Mouse (Mus musculus): Measurements from ENCODE around the gene Robo1. TPM values are rescaled to one million over a fixed set of nuclear protein-coding genes. Genes with fewer than 3 reads are reported as not detected.

Gene Robo1
- polyA plus RNA-seq, 1 experiment from 2014 or later: 30.6 TPM

DNA sequence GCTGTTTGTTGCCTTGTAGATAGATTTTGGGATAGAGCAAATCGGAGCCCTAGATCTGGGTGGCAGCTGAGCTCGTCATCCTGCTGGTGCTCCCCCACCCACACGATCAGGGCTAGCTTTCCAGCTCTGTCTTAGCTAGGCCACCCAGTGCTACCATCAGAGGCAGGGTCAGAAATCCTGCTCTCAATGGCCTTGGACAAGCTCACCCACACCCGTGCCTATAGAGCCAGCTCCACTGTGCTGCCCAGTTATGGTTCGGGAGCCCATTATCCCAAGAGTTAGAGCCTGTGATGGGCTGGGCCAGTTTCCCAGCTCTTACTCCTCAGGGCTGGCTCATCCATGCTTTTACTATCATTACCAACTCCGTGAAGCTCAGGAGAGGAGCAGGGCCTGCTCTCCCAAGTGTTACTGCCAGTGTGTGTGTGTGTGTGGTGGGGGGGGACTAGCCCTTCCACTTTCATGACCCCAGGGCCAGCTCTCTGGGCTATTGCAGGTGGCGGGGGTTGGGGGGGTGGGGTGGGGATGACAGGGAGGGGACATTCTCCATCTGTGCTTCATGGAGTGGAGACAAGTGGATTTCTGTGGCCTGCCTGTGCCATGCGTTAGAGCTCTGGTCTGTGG lies 461.2 kb downstream of the Robo1 start:
- WGBS: 82% methylated on average over 8 of the region's 8 CpGs
- H3K36me3 ChIP-seq: no peaks in the 10 kb centered on the region
- no peak for DNase-seq (ENCODE audit: low spot score)
- H3K27ac ChIP-seq: peak overlapping the region; percentile 16; the same call in 1 of the 2 replicates
- no peak overlapping the region for H3K4me3 ChIP-seq
- no peaks in the 10 kb centered on the region for H3K27me3 ChIP-seq (ENCODE audit: insufficient read depth, poor library complexity, severe bottlenecking)
- H3K4me1 ChIP-seq: no peaks in the 10 kb centered on the region
- H3K9me3 ChIP-seq: no peaks in the 10 kb centered on the region

DNA sequence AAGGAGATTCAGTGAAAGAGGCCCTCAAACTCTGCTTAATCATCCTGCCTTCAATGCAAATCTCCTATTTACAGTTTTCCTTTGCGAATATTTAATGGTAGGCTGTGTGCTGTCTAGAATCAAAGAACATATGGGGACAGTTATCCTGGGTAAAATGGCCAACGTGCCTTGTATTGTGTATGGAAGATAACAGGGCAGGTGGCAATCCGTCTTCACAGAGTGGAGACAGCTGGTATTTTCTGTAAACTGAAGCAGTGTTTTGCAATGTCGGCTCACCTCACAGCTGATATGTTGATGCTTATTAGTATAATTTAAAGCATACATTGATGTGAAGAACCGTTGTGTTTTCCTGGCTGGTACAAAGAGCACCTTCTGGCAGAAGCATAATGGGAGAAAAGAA lies 464.2 kb downstream of the Robo1 start:
- H3K27me3 ChIP-seq (ENCODE audit: insufficient read depth, poor library complexity, severe bottlenecking): no peaks in the 10 kb centered on the region
- H3K27ac ChIP-seq: no peak overlapping the region
- WGBS: 63% methylated on average over 5 of the region's 5 CpGs
- no peaks in the 10 kb centered on the region for H3K36me3 ChIP-seq
- no peak for DNase-seq (ENCODE audit: low spot score)
- H3K9me3 ChIP-seq: no peaks in the 10 kb centered on the region
- no peaks in the 10 kb centered on the region for H3K4me1 ChIP-seq
- H3K4me3 ChIP-seq: no peak overlapping the region

DNA sequence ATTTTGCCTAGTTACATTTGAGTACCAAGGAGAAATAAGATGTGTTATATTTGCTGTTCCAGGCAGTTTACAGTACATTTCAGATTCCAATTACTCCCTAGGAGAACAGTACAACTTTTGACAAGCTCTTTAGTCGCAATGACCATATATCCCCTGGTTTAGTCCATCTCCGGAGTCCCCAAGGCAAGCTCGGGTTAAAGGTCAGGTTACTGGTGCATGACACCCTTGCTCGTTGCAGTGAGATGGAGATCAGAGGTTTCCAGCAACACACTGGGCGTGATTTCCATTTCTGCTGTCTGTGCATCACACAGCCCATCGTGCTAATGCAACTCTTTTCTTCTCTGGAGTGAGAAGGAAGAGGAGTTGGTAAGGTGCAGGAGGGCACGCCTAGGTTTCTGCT lies 464.9 kb downstream of the Robo1 start:
- Histone ChIP-seq H3K36me3 (no peaks in the 10 kb centered on the region), H3K4me1 (no peaks in the 10 kb centered on the region), H3K27me3 (ENCODE audit: insufficient read depth, poor library complexity, severe bottlenecking) (no peaks in the 10 kb centered on the region), H3K27ac (no peak overlapping the region), H3K4me3 (no peak overlapping the region), H3K9me3 (no peaks in the 10 kb centered on the region)
- 68% methylated on average over 7 of the region's 7 CpGs for WGBS
- no peak for DNase-seq (ENCODE audit: low spot score)

DNA sequence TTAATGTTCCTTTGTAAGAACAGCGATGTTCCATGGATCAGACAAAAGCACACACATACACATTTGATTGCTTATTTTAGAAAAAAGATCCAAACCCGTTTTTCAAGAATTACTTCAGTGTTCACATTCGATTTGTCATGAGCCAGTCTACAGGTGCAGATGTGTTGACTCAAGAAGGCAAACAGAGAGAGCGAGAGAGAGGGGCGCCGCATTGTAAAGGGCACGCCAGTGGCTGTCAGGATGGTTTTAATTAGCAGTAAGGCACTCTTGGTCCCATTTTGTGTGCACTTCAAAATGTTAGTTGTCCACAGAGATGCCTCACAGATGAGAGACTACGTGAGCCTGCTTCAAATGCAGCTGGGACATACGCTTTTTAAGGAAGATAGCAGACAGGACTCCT lies 470.4 kb downstream of the Robo1 start:
- DNase-seq (ENCODE audit: low spot score): no peak
- Histone ChIP-seq H3K27ac (no peak overlapping the region), H3K9me3 (no peaks in the 10 kb centered on the region), H3K4me1 (no peaks in the 10 kb centered on the region), H3K27me3 (ENCODE audit: insufficient read depth, poor library complexity, severe bottlenecking) (no peaks in the 10 kb centered on the region), H3K4me3 (no peak overlapping the region), H3K36me3 (no peaks in the 10 kb centered on the region)
- 76% methylated on average over 9 of the region's 9 CpGs for WGBS

DNA sequence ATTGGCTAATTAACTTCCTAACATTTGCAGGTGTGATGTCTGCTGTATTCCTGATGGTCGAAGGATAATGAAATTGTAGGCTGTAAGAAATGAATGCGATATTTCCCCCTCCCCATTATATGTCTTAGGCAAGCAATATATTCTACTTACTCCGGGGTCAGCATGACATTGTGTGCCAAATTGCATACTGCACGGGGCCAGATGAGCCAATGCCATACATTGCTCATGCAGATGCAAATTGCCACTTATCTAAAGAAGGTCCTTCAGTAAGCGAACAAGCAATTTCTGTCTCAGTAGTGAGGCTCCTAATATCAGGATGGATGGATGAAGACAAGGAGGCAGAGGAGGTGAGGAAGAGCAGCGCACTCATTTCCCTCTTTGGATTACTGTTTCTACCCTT lies 474.1 kb downstream of the Robo1 start:
- DNase-seq (ENCODE audit: low spot score): no peak
- 85% methylated on average over 6 of the region's 6 CpGs for WGBS
- Histone ChIP-seq H3K27me3 (ENCODE audit: insufficient read depth, poor library complexity, severe bottlenecking) (no peaks in the 10 kb centered on the region), H3K27ac (no peak overlapping the region), H3K9me3 (no peaks in the 10 kb centered on the region), H3K4me3 (no peak overlapping the region), H3K4me1 (peaks cover 7% of the 10 kb centered on the region; the same call in 1 of the 2 replicates), H3K36me3 (no peaks in the 10 kb centered on the region)

DNA sequence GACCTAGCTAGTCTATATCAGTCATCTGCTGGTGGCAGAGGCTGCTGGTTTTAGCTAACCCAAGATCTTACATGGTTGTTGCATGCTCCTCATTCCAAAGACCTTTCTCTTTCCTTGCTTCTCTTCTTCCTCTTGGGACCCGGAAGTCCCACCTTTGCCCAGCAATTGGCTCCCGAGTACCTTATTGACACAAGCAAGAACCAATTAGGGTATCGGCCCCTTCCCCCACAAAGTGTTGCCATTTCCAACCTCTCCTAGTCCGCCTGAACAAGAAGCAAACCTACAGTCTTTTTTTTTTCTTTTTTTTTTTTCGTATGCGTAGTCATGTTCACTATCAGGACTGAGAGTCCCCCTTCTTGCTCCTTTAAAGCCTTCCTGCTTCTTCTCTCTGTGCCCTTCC lies 478.0 kb downstream of the Robo1 start:
- H3K9me3 ChIP-seq: no peaks in the 10 kb centered on the region
- H3K27me3 ChIP-seq (ENCODE audit: insufficient read depth, poor library complexity, severe bottlenecking): no peaks in the 10 kb centered on the region
- H3K27ac ChIP-seq: no peak overlapping the region
- WGBS: 85% methylated on average over 6 of the region's 6 CpGs
- H3K4me3 ChIP-seq: no peak overlapping the region
- no peaks in the 10 kb centered on the region for H3K36me3 ChIP-seq
- peaks cover 7% of the 10 kb centered on the region; the same call in 1 of the 2 replicates for H3K4me1 ChIP-seq
- no peak for DNase-seq (ENCODE audit: low spot score)

DNA sequence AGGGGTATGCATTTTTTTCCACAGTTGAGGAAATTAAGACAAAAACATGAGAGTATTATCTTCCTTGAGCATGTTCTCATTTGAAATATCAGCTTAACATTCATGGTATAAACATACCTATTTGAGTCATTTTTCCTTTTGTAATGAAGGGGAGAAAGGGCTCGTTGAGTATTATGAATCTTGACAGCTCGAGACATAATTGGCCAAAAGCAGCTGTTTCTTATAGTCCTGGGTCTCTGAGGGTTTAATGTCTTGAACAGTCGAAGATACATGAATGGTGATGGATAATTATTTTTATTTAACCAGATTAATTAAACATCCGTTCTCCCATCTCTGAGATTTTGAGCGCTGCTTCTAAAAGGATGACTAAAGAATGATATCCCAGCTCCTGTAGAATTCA lies 478.5 kb downstream of the Robo1 start:
- no peak overlapping the region for H3K27ac ChIP-seq
- H3K36me3 ChIP-seq: no peaks in the 10 kb centered on the region
- no peaks in the 10 kb centered on the region for H3K27me3 ChIP-seq (ENCODE audit: insufficient read depth, poor library complexity, severe bottlenecking)
- H3K4me1 ChIP-seq: peaks cover 7% of the 10 kb centered on the region; the same call in 1 of the 2 replicates
- 93% methylated on average over 5 of the region's 5 CpGs for WGBS
- DNase-seq (ENCODE audit: low spot score): no peak
- no peaks in the 10 kb centered on the region for H3K9me3 ChIP-seq
- no peak overlapping the region for H3K4me3 ChIP-seq

DNA sequence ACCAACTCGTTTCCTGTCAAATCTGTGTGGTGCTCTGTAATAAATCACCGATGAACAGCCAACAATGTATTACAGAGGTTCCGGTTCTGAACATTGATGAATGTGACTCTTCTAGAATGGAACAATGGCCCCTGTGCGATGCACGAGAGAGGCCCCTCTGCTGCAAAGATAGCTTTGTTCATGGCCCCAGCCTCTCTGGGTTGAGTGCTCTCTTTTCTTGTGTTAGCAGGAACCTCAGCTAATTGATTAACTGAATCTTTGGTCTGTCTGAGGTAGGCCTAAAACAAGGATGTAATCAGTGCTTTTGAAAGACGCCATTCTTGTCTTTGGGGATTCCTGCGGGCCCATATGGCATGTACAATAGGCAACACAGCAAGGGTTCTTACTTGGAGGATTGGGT lies 479.9 kb downstream of the Robo1 start:
- WGBS: 77% methylated on average over 7 of the region's 7 CpGs
- DNase-seq (ENCODE audit: low spot score): no peak

DNA sequence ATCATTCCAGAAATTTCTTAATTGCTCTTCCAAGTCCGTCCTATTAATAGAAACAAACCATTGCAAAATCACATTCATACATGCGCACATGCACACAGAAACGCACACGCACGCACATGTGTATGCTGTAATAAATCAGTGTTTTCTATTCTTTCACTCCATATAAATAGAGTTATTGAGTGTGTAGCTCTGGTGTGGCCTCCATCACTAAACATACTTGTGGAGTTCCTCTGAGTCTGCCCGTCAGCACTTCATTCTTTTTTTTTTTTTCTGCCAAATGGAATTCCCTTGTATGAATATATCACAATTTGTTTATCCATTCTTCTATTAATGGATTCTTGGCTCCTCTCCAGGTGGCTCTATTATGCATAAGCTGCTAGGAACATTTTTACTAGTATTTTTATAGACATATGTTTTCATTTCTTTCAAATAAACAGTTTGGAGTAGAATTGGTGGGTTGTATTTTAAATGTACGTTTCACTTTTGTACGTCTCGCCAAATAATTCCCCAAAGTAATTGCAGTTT lies 483.1 kb downstream of the Robo1 start:
- DNase-seq (ENCODE audit: low spot score): no peak
- Histone ChIP-seq H3K4me1 (0 out of 2 replicates have a peak, but pooled peaks cover 3% of the 10 kb centered on the region), H3K9me3 (no peaks in the 10 kb centered on the region), H3K36me3 (no peaks in the 10 kb centered on the region), H3K4me3 (no peak overlapping the region), H3K27ac (no peak overlapping the region), H3K27me3 (ENCODE audit: insufficient read depth, poor library complexity, severe bottlenecking) (no peaks in the 10 kb centered on the region)
- 93% methylated on average over 9 of the region's 9 CpGs for WGBS

More for the DNA sequence above, 479.9 kb downstream of the Robo1 start:
- Histone ChIP-seq H3K27me3 (ENCODE audit: insufficient read depth, poor library complexity, severe bottlenecking) (no peaks in the 10 kb centered on the region), H3K4me3 (no peak overlapping the region), H3K36me3 (no peaks in the 10 kb centered on the region), H3K9me3 (no peaks in the 10 kb centered on the region), H3K27ac (no peak overlapping the region), H3K4me1 (peaks cover 7% of the 10 kb centered on the region; the same call in 1 of the 2 replicates)

DNA sequence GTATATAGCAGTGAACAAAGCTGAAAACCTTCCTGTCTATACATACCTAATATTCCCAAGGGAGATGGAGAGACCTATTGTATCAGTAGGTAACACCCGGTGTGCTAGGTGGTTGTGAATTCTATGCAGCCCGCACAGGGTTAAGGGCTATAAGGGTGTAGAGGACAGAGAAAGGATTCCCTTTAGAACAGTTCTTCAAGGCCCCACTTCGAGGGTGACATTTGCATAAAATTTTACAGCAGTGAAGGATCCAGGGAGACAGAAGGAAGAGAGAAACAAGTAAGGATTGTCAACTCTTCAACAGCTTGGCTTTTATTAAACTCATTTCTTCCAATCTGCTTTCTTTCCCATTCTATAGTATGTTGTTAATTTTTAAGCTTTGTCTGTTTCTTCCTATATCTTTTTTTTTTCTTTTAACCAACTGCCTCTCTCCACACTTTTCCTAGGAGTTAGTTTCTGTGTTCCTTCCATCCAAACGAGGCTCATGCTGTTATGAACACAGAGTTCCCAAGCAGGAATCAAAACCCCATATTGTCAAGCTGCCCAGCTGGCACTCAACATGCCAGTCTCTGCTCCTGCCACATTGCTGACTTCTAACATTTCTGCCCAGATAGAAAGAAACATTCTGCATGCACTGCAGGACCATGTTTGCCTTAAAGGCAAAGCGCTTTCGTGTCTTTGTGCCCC lies 486.7 kb downstream of the Robo1 start:
- Histone ChIP-seq H3K27ac (no peak overlapping the region), H3K4me1 (peaks cover 3% of the 10 kb centered on the region; the same call in 1 of the 2 replicates), H3K36me3 (no peaks in the 10 kb centered on the region), H3K9me3 (no peaks in the 10 kb centered on the region), H3K27me3 (ENCODE audit: insufficient read depth, poor library complexity, severe bottlenecking) (no peaks in the 10 kb centered on the region), H3K4me3 (no peak overlapping the region)
- 74% methylated on average over 6 of the region's 6 CpGs for WGBS
- no peak for DNase-seq (ENCODE audit: low spot score)

DNA sequence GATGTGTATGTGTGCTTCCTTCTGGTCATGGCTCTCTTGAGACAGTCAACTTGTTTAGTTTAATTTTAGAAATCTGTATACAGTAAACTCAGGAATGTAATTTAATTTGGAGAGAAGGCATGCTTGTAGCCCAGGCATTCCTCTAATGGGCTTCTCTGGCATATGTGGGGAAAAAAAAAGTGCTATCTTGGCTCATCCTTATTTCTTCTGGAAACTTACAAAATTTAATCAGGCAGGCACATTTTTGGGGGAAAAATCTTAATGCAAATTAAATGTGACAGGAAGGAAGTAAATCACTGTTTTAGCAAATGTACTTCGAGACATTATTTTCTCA lies 487.2 kb downstream of the Robo1 start:
- no peak overlapping the region for H3K27ac ChIP-seq
- no peaks in the 10 kb centered on the region for H3K27me3 ChIP-seq (ENCODE audit: insufficient read depth, poor library complexity, severe bottlenecking)
- WGBS: 79% methylated on average over 1 of the region's 1 CpGs

DNA sequence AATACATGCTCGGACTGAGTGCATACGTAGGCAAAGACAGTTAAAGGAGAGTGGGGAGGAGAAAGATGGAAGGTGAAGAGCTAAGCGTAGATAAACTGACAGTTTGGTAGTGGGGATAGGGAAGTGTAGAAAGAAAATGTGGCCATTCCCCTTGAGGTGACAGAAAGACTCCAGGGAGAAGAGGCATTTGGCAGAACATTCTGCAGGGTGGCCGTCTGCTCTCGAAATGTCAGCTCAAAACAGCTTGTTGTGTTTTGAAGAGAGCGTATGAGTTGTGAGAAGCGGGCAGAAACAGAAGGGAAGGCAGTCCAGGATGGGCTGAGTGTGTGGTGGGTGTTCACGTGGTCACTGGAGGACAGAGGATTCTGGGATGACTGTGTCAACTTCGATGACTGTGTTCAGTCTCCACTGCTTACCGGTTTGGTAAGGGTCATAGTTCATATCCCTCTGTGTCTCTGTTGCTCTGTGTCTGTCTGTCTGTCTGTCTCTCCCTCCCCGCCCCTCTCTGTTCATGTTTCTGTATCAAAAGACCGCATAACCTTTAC lies 490.4 kb downstream of the Robo1 start:
- H3K9me3 ChIP-seq: no peaks in the 10 kb centered on the region
- no peak overlapping the region for H3K27ac ChIP-seq
- DNase-seq (ENCODE audit: low spot score): no peak
- no peaks in the 10 kb centered on the region for H3K27me3 ChIP-seq (ENCODE audit: insufficient read depth, poor library complexity, severe bottlenecking)
- no peak overlapping the region for H3K4me3 ChIP-seq
- no peaks in the 10 kb centered on the region for H3K36me3 ChIP-seq
- H3K4me1 ChIP-seq: peaks cover 3% of the 10 kb centered on the region; the same call in 1 of the 2 replicates
- WGBS: 80% methylated on average over 12 of the region's 12 CpGs

More for the DNA sequence above, 487.2 kb downstream of the Robo1 start:
- H3K9me3 ChIP-seq: no peaks in the 10 kb centered on the region
- no peak overlapping the region for H3K4me3 ChIP-seq
- no peak for DNase-seq (ENCODE audit: low spot score)
- H3K4me1 ChIP-seq: peaks cover 3% of the 10 kb centered on the region; the same call in 1 of the 2 replicates
- H3K36me3 ChIP-seq: no peaks in the 10 kb centered on the region

DNA sequence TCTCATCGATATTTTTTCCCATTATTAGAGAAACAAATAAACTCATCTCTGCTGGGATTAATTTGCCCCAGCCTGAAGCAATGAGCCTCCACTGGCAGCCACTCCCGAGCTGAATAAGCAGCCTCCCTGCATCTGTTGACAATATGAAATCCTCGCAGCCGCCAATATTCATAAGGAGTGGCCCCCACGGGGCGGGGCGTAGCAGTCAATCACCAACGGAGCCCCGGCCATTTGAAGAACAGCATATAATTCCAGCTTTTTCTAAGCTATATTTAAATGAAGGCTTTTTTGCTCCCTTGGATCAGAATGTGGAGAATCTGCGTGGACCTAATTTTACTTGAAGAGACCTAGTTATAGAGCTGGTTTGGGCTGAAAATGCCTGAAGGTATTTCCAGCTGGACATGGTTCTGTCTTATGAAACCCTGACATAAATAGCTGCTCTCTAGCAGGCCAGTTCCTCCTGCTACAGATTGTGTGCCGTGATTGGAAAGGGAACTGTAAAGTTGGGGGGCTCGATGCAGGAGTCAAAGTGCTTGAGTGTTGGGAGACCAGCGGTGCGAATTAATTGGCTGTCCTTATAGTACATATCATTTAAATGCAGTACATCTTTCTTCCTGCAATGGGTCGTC lies 492.1 kb downstream of the Robo1 start:
- H3K27me3 ChIP-seq (ENCODE audit: insufficient read depth, poor library complexity, severe bottlenecking): no peaks in the 10 kb centered on the region

More for the DNA sequence above, 492.1 kb downstream of the Robo1 start:
- Histone ChIP-seq H3K27ac (no peak overlapping the region), H3K9me3 (no peaks in the 10 kb centered on the region), H3K4me1 (peaks cover 3% of the 10 kb centered on the region; the same call in 1 of the 2 replicates), H3K36me3 (no peaks in the 10 kb centered on the region), H3K4me3 (no peak overlapping the region)
- no peak for DNase-seq (ENCODE audit: low spot score)
- WGBS: 87% methylated on average over 15 of the region's 15 CpGs

Measured in heart, embryonic 10.5 days (tissue).